Mouse (Mus musculus): ENCODE results near the gene Plekhd1.
A peak's percentile ranks its signal among the peaks of the same experiment; 100 is the strongest.

The Plekhd1 gene

DNA sequence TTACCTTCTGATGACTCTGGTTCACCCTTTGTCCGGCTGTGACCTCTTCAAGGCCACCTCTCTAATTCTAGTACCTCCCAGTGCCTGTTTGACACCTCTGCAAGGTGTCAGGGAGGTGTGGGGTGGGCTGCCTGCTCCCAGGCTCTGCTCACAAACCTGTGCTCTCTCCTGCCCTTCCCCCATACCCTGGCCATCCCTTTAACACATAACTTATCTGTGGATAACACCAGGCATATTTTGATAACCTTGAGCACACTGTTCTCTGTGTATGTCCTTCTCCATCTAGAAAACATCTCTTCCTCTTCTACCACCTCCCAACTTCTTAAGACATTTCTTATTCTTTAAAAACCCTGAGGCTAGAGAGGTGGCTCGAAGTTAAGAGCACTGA is 6.7 kb downstream of the Plekhd1 start:
- DNase-seq (ENCODE audit: low spot score): no peak

GRCm38 (mm10) chr12:80701332-80701731 is 8.9 kb downstream of the Plekhd1 start:
- no peak for DNase-seq (ENCODE audit: low spot score)

DNA sequence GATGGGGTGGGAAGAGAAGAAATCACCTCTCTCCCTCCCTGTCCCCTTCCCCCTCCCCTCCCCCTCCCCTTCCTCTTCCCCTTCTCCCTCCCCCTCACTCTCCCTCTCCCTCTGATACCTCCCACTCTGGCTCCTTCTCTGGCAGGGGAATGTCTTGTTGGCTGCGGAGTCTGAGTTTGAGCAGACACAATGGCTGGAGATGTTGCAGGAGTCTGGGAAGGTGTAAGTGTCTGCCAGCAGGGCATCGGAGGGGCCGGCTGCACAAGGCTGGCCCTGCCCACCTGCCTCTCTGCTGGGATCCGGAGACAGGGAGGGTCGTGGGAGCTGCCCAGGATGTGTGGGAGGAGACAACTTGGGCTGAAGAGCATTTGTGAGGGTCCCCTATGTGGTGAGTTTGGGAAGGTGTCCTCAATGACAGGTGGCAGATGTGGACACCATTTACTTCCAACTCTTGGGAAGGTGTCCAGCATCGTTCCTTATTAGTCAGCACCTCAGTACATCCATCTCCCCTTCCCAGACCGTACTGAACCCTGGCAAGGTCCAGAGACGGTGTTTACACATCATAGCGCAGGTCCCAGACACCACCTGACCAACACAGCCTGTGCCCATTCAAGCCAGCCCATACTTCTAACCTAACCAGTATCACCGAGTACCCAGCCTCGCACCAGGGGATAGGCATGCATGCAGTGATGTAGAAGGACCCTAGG is 14.0 kb downstream of the Plekhd1 start:
- DNase-seq (ENCODE audit: low spot score): no peak

GRCm38 (mm10) chr12:80706915-80707604 is 14.7 kb downstream of the Plekhd1 start:
- DNase-seq (ENCODE audit: low spot score): no peak

- no peak for DNase-seq (ENCODE audit: low spot score)
These were observed 23.5 kb downstream of the Plekhd1 start for GRCm38 (mm10) chr12:80715915-80716314.

DNA sequence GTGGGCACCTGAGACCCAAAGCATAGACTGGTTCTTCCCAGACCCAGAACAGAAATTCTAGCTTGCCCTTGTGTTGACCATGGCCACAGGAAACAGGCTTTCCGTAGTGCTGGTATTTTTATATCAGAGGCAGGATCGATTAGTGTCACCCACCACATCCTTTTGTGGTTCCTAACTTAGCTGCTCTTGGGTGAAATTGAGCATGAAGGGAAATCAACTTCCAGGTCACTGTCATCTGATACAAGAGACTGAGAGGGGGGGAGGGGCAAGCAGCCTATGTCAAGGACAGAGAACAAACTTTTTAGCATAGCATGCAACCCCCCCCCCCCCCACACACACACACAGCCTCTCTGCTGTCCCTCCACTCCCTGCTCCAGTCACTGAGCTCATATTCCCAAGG is 26.8 kb downstream of the Plekhd1 start:
- no peak for DNase-seq (ENCODE audit: low spot score)

GRCm38 (mm10) chr12:80720507-80720906 is 28.1 kb downstream of the Plekhd1 start:
- no peak for DNase-seq (ENCODE audit: low spot score)

GRCm38 (mm10) chr12:80721458-80721857 is 29.1 kb downstream of the Plekhd1 start:
- no peak for DNase-seq (ENCODE audit: low spot score)

- DNase-seq (ENCODE audit: low spot score): peak; percentile 82
These were observed 32.6 kb downstream of the Plekhd1 start for GRCm38 (mm10) chr12:80724853-80725559.

DNA sequence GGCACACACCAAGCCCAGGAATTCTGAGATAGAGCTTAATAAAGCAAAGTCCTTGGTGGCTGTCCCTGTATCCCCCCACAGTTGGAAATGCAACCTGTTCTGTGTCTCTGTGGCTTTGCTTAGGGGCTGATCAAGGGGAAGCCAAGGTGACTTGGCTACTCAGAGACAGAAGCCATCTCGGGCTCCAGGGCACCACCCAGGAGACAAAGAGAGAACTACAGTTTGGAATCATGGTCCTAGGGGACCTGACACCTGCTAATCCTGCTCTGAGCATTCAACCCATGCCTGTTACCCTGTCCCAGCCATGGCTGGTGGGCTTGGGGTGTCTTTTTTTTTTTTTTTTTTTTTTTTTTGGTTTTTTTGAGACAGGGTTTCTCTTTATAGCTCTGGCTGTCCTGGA is 35.8 kb downstream of the Plekhd1 start:
- no peak for DNase-seq (ENCODE audit: low spot score)

DNA sequence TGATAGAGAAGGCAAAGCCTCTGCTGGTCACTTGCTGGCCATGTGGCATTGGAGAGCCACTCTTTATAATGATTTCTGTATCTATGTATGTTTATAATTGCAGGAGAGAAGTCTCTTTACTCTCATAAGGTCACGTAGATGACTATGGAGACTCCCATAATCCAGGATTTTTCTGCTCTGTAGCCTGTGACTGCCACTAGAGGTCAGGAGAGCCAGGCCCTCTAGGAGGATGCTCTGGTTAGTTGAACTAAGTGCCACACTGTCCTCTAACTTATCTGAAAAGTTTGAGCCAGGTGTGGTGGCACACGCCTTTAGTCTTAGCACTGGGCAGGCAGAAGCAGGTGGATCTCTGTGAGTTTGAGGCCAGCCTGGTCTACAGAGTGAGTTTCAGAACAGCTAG is 36.4 kb downstream of the Plekhd1 start:
- DNase-seq (ENCODE audit: low spot score): no peak

- no peak for DNase-seq (ENCODE audit: low spot score)
These were observed 37.6 kb downstream of the Plekhd1 start for GRCm38 (mm10) chr12:80729758-80730530.

- DNase-seq (ENCODE audit: low spot score): peak; percentile 58
These were observed 38.2 kb downstream of the Plekhd1 start for GRCm38 (mm10) chr12:80730567-80730966.

- DNase-seq (ENCODE audit: low spot score): no peak
These were observed 42.4 kb downstream of the Plekhd1 start for GRCm38 (mm10) chr12:80734526-80735470.

- no peak for DNase-seq (ENCODE audit: low spot score)
These were observed 44.3 kb downstream of the Plekhd1 start for GRCm38 (mm10) chr12:80736464-80737282.

GRCm38 (mm10) chr12:80737283-80737600 is 44.9 kb downstream of the Plekhd1 start:
- no peak for DNase-seq (ENCODE audit: low spot score)

- DNase-seq (ENCODE audit: low spot score): no peak
These were observed 47.1 kb downstream of the Plekhd1 start for GRCm38 (mm10) chr12:80739482-80739881.

- DNase-seq (ENCODE audit: low spot score): no peak
These were observed 52.2 kb downstream of the Plekhd1 start for GRCm38 (mm10) chr12:80744614-80745013.

DNA sequence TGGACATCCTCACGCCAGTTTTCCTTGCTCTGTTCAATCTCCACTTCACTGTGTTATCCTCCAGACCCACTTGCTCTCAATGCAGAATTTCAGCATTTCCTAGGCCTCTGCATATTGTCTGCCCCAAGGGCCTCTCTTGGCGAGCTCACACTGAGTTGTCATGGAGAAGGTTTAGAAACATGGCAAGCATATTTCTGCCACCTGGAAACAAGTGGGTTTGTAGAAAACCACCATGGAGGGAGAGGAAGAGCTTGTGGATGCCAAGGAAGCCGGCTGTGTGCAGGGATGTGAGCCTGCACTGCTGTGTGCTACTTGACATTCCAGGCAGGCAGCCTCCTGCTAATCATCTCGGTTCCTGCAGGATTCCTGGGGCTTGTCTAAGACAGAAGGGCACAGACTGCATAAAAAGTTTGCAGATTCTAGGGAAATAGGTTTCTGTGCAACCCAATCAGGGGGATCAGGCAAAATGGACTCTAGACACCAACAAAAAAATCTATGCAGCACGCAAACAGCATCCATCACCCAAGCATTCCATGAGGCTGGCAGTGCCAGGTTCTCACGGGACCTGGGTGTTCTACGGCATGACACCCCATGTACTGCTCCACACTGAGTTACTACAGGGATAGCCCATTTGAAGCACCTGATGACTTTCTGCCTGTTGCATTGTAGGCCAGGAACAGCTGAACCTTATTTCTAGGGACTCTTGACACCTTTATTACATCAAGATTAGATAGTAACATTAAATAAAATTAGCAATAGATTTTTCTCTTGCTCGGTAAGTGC is 53.8 kb downstream of the Plekhd1 start:
- DNase-seq (ENCODE audit: low spot score): no peak

DNA sequence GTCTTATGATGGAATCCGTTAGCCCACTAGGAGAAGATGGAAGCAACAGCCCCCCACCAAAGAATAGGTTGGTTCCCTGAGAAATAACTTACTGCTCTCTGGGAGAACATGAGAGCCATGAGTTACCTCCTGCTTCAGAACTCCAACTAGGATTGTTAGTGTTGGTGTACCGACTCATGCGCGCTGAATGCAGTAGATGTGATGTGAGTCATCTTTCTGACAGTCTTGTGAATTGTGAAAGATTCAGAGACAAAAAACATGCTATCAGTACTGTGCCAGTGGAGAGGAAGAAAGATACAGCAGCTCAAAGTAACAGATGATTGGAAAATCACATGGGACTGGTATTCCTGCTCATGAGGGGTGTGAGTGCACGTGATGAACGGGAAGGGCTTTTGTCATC is 59.2 kb downstream of the Plekhd1 start:
- DNase-seq (ENCODE audit: low spot score): no peak

All from ovary, postnatal 36 days (tissue).